Comparison of ENCODE assay signal across 8 mouse cellular contexts in the genomic region with DNA sequence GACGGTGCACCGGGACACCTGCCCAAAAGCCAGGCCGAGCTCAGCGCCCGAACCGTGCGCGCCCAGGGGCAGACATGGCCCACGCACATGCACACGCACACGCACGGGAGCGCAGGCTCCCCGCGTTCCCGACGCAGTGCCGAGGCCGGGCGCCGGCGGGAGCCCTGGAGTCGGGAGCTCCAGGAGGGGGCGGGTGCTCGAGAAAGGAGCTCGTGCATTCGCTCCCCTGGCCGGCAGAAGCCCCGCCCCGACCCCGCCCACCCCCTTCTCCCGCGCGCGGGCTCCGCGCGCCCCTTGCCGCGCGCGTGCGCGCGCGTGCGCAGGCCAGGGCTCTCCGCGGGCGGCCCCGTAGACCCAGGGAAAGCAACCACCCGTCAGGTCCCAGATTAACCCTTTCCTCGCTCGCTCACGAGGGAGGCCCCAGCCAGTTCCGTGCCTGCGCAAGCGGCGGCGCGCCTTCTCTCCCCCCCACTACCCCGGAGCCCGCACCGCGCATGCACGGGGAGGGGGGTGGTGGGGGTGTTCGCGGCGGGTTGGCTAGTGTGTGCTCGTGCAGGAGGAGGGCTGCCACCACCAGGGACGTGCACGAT. TPM values are rescaled to one million over a fixed set of nuclear protein-coding genes. Genes with fewer than 3 reads are reported as not detected.
DNase-seq lines count a peak whose midpoint lies in the region; ATAC-seq and TF ChIP-seq lines count a peak whose summit lies in the region.

TSS of gene Zbtb14 (plus strand) at position 540 of the 590 bp plus-strand sequence.

- in situ Hi-C loops in CH12.LX (cut with MboI; ENCODE audit: low pct_ligation_motif_present, low pct_unique_long_range_greater_than_20kb, low sequenced_read_pairs) = no loop called here

- no peak for TF ChIP-seq EP300 in CH12.LX (IDR thresholded peaks at IDR 0.05; ENCODE audit: low read length)

- peak within 1 kb of the TSS; percentile 98 for H3K9ac ChIP-seq in CH12.LX (ENCODE audit: insufficient read depth, low read depth)
- H3K9ac ChIP-seq in forebrain, embryonic 11.5 days (ENCODE audit: low read length) = peak within 1 kb of the TSS; percentile 95
- peak within 1 kb of the TSS; percentile 91 for H3K9ac ChIP-seq in heart, embryonic 16.5 days (ENCODE audit: low read length)
- peak within 1 kb of the TSS; percentile 87 for H3K9ac ChIP-seq in liver, embryonic 15.5 days
- peak within 1 kb of the TSS; percentile 94 for H3K9ac ChIP-seq in neural tube, embryonic 12.5 days

- WGBS in forebrain, embryonic 11.5 days = under 1% methylated on average over 42 of the region's 72 CpGs
- WGBS in heart, embryonic 16.5 days = under 1% methylated on average over 55 of the region's 72 CpGs
- WGBS in liver, embryonic 15.5 days (ENCODE audit: insufficient replicate concordance) = under 1% methylated on average over 51 of the region's 72 CpGs
- WGBS in neural tube, embryonic 12.5 days = 1% methylated on average over 58 of the region's 72 CpGs

- TF ChIP-seq RAD21 in CH12.LX (IDR thresholded peaks at IDR 0.05; ENCODE audit: low read depth, low read length) = no peak

- peaks cover 8 to 15% of the 10 kb centered on the region in 2 experiments for H3K36me3 ChIP-seq in CH12.LX (replicated peaks in 1 of 2; ENCODE audit: control insufficient read depth in 1 of 2, insufficient read depth in 1 of 2, low read length in 1 of 2)
- H3K36me3 ChIP-seq in forebrain, embryonic 11.5 days (ENCODE audit: control insufficient read depth, insufficient read depth, low read length) = peaks cover 2% of the 10 kb centered on the region; the same call in 1 of the 2 replicates
- peaks cover 12% of the 10 kb centered on the region for H3K36me3 ChIP-seq in heart, embryonic 16.5 days (ENCODE audit: control insufficient read depth, insufficient read depth)
- H3K36me3 ChIP-seq in liver, embryonic 15.5 days (replicated peaks) = peaks cover 13% of the 10 kb centered on the region
- peaks cover 11% of the 10 kb centered on the region; the same call in 1 of the 2 replicates for H3K36me3 ChIP-seq in neural tube, embryonic 12.5 days

- H3K4me2 ChIP-seq in CH12.LX (ENCODE audit: insufficient read depth, low read depth, poor library complexity, severe bottlenecking) = peak within 1 kb of the TSS; percentile 99
- H3K4me2 ChIP-seq in forebrain, embryonic 11.5 days (ENCODE audit: low read depth, low read length, severe bottlenecking) = peak within 1 kb of the TSS; percentile 71
- H3K4me2 ChIP-seq in heart, embryonic 16.5 days (ENCODE audit: low read depth, low read length) = peak within 1 kb of the TSS; percentile 92
- peak within 1 kb of the TSS; percentile 95 for H3K4me2 ChIP-seq in liver, embryonic 15.5 days
- peak within 1 kb of the TSS; percentile 79 for H3K4me2 ChIP-seq in neural tube, embryonic 12.5 days (replicated peaks)

- ATAC-seq in forebrain, embryonic 11.5 days (replicated peaks; ENCODE audit: low FRiP score) = peak; percentile 91
- ATAC-seq in heart, embryonic 16.5 days (replicated peaks; ENCODE audit: extremely low read depth, insufficient read depth, low FRiP score) = peak; percentile 91
- peak; percentile 88 for ATAC-seq in liver, embryonic 15.5 days (ENCODE audit: insufficient read depth)
- ATAC-seq in neural tube, embryonic 12.5 days (ENCODE audit: low FRiP score, low read depth) = peak; percentile 85

- peak; percentile 63; the same call in 1 of the 2 replicates for TF ChIP-seq POLR2A in CH12.LX (IDR thresholded peaks at IDR 0.05; ENCODE audit: low read depth, low read length)

- peaks cover 17% of the 10 kb centered on the region for H3K79me2 ChIP-seq in CH12.LX (replicated peaks; ENCODE audit: control insufficient read depth, extremely low read depth, insufficient read depth, poor library complexity, severe bottlenecking)

- peak within 1 kb of the TSS; percentile 99 for H3K27ac ChIP-seq in CH12.LX (ENCODE audit: insufficient read depth, low read depth)
- H3K27ac ChIP-seq in forebrain, embryonic 11.5 days (ENCODE audit: low read depth, low read length) = peak within 1 kb of the TSS; percentile 99
- peak within 1 kb of the TSS; percentile 99 for H3K27ac ChIP-seq in heart, embryonic 16.5 days (ENCODE audit: low read length)
- peak within 1 kb of the TSS; percentile 96 for H3K27ac ChIP-seq in liver, embryonic 15.5 days (replicated peaks)
- peak within 1 kb of the TSS; percentile 99 for H3K27ac ChIP-seq in neural tube, embryonic 12.5 days

- peak; percentile 92 for DNase-seq in CH12.LX (ENCODE audit: extremely low read depth)
- peak; percentile 90 for DNase-seq in c-Kit-positive CD71-positive TER-119-negative erythroid progenitor cells, embryonic 14.5 days (ENCODE audit: low read depth)
- peak; percentile 97 for DNase-seq in forebrain, embryonic 11.5 days (ENCODE audit: low spot score)
- DNase-seq in kidney, postnatal 36 days = peak; percentile 94 to 95
- peak; percentile 85 for DNase-seq in telencephalon, adult 2 months (ENCODE audit: low read depth, low spot score)

- H3K4me3 ChIP-seq in CH12.LX (replicated peaks in 1 of 3; ENCODE audit: low read depth in 2 of 3, low read length in 2 of 3, poor library complexity in 1 of 3) = peak within 1 kb of the TSS; percentile 80 to 100 (median 83)
- H3K4me3 ChIP-seq in forebrain, embryonic 11.5 days (ENCODE audit: low read depth, low read length) = peak within 1 kb of the TSS; percentile 80
- peak within 1 kb of the TSS; percentile 72 for H3K4me3 ChIP-seq in heart, embryonic 16.5 days (ENCODE audit: low read length)
- H3K4me3 ChIP-seq in liver, embryonic 15.5 days (replicated peaks) = peak within 1 kb of the TSS; percentile 83
- H3K4me3 ChIP-seq in neural tube, embryonic 12.5 days = peak within 1 kb of the TSS; percentile 77

- H3K9me3 ChIP-seq in CH12.LX (replicated peaks; ENCODE audit: low read length) = no peaks in the 10 kb centered on the region
- no peaks in the 10 kb centered on the region for H3K9me3 ChIP-seq in forebrain, embryonic 11.5 days (ENCODE audit: control insufficient read depth, low read length)
- no peaks in the 10 kb centered on the region for H3K9me3 ChIP-seq in heart, embryonic 16.5 days (replicated peaks; ENCODE audit: control insufficient read depth, low read length)
- no peaks in the 10 kb centered on the region for H3K9me3 ChIP-seq in liver, embryonic 15.5 days (replicated peaks)
- no peaks in the 10 kb centered on the region for H3K9me3 ChIP-seq in neural tube, embryonic 12.5 days

- dilution Hi-C loops in CH12.LX (cut with MboI; ENCODE audit: extremely low pct_ligation_motif_present, extremely low pct_unique_long_range_greater_than_20kb, low sequenced_read_pairs) = no loop called here

- no peak for TF ChIP-seq CTCF in CH12.LX (conservative IDR thresholded peaks at IDR 0.05 in 1 of 2, IDR thresholded peaks at IDR 0.05 in 1 of 2; ENCODE audit: low read depth in 2 of 2, low read length in 2 of 2)

- H3K4me1 ChIP-seq in CH12.LX (ENCODE audit: control insufficient read depth in 1 of 2, insufficient read depth in 2 of 2) = peaks cover 3 to 19% of the 10 kb centered on the region in 2 experiments; a peak in 3 of 4 replicates
- peaks cover 6% of the 10 kb centered on the region; the same call in 1 of the 2 replicates for H3K4me1 ChIP-seq in forebrain, embryonic 11.5 days (replicated peaks; ENCODE audit: control insufficient read depth, insufficient read depth, low read length)
- peaks cover 14% of the 10 kb centered on the region for H3K4me1 ChIP-seq in heart, embryonic 16.5 days (ENCODE audit: control insufficient read depth, insufficient read depth, low read length)
- peaks cover 19% of the 10 kb centered on the region for H3K4me1 ChIP-seq in liver, embryonic 15.5 days (replicated peaks)
- H3K4me1 ChIP-seq in neural tube, embryonic 12.5 days = peaks cover 12% of the 10 kb centered on the region

- no peaks in the 10 kb centered on the region for H3K27me3 ChIP-seq in CH12.LX (replicated peaks)
- H3K27me3 ChIP-seq in forebrain, embryonic 11.5 days (ENCODE audit: control insufficient read depth, insufficient read depth, low read length) = no peaks in the 10 kb centered on the region
- no peaks in the 10 kb centered on the region for H3K27me3 ChIP-seq in heart, embryonic 16.5 days (ENCODE audit: control insufficient read depth, insufficient read depth, low read length)
- H3K27me3 ChIP-seq in liver, embryonic 15.5 days = no peaks in the 10 kb centered on the region
- H3K27me3 ChIP-seq in neural tube, embryonic 12.5 days (replicated peaks) = no peaks in the 10 kb centered on the region

TF ChIP-seq in CH12.LX, 34 proteins besides CTCF, POLR2A, EP300 and RAD21 (continues in another document):
- TF ChIP-seq MAX (IDR thresholded peaks at IDR 0.05; ENCODE audit: low read length) (no peak), TCF12 (IDR thresholded peaks at IDR 0.05; ENCODE audit: low read depth, low read length) (peak; percentile 32; the same call in 1 of the 2 replicates), RCOR1 (conservative IDR thresholded peaks at IDR 0.05; ENCODE audit: low read depth, low read length) (no peak), USF2 (conservative IDR thresholded peaks at IDR 0.05; ENCODE audit: low read depth, low read length) (no peak), MYC (IDR thresholded peaks at IDR 0.05; ENCODE audit: low read depth, low read length) (0 out of 2 replicates have a peak, but pooled peaks have one; percentile 8), ZC3H11A (IDR thresholded peaks at IDR 0.05; ENCODE audit: low read depth, low read length) (no peak), SMC3 (IDR thresholded peaks at IDR 0.05; ENCODE audit: low read depth, low read length) (no peak), KAT2A (IDR thresholded peaks at IDR 0.05; ENCODE audit: insufficient replicate concordance, low read length) (0 out of 2 replicates have a peak, but pooled peaks have one; percentile 53), NELFE (IDR thresholded peaks at IDR 0.05; ENCODE audit: low read depth, low read length) (0 out of 2 replicates have a peak, but pooled peaks have one; percentile 18), ZNF384 (IDR thresholded peaks at IDR 0.05; ENCODE audit: low read depth, low read length) (no peak), ZKSCAN1 (IDR thresholded peaks at IDR 0.05; ENCODE audit: borderline replicate concordance, low read depth, low read length) (no peak), MAZ (IDR thresholded peaks at IDR 0.05; ENCODE audit: low read depth, low read length) (peak; percentile 69; the same call in 1 of the 2 replicates), ELF1 (IDR thresholded peaks at IDR 0.05; ENCODE audit: low read depth, low read length) (peak; percentile 63; the same call in 1 of the 2 replicates), JUN (IDR thresholded peaks at IDR 0.05; ENCODE audit: insufficient read depth, low read depth, low read length) (no peak)

RNA-seq across cellular contexts. Expression of gene Zbtb14, which starts in this region (rescaled TPM):
- total RNA-seq in CH12.LX (2012; rRNA removed) = 6.0 and 6.9 TPM in 2 replicates
- total RNA-seq in CH12.LX (2014; rRNA removed) = 9.4 and 10.1 TPM in 2 replicates
- 7.1 and 8.8 TPM in 2 replicates for polyA plus RNA-seq in CH12.LX (2012; ENCODE audit: insufficient read length, low read depth)
- 39.6 TPM in 2 replicates for polyA plus RNA-seq in forebrain, embryonic 11.5 days (2014; fragmentation: Nextera tagmentation; extraction: Ambion mirVana)
- polyA plus RNA-seq in heart, embryonic 16.5 days (2015; fragmentation: Nextera tagmentation; extraction: Ambion mirVana) = 12.7 and 13.9 TPM in 2 replicates
- polyA plus RNA-seq in liver, embryonic 15.5 days (2015; fragmentation: Nextera tagmentation; extraction: Ambion mirVana) = 7.8 and 8.4 TPM in 2 replicates
- polyA plus RNA-seq in neural tube, embryonic 12.5 days (2016; fragmentation: Nextera tagmentation; extraction: Ambion mirVana) = 29.5 and 29.8 TPM in 2 replicates

Comparison
In these comparisons a context has a peak if more than half of its experiments do, and no peak if none do; other contexts are left out.
1. Peak in every context shown above with its lines: DNase-seq, ATAC-seq, H3K4me3 ChIP-seq and H3K27ac ChIP-seq.